Mouse (Mus musculus) heart, postnatal 0 days (tissue): ENCODE measurements at regions not wholly inside any gene's neighbourhood (a gene's known extent, or its start where the extent isn't known, plus 50 kb on each side); places are given as distances from the start of the nearest gene placed in this dataset.

Experiments
- CTCF ChIP-seq: IDR thresholded peaks from 2 replicates; pipeline ENCODE4 v1.5.1; 2016; ENCODE audit warnings: antibody characterized with exemption, control low read depth, low read depth
- EP300 ChIP-seq: IDR thresholded peaks from 2 replicates; pipeline ENCODE4 v1.6.1; 2016; ENCODE audit warnings: antibody characterized with exemption, low read depth

DNA sequence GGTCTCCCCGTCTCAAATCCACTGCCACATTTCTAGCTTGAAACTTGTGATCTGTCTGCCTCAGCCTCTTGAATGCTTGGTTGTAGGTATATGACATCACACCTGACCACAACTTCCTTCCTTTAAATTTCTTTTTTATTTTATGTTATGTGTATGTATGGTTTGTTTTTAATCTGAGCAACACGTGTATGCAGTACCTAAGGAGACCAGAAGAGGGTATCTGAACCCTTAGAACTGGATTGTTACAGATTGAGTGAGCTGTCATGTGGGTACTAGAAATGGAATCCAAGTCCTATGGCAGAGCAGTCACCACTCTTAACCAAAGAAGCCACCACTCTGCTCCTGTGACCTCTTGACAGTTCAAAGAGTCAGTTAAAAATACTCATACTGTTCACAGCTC lies 240.0 kb upstream of the Got2 start:
- TF ChIP-seq CTCF (no peak), EP300 (no peak)
